Mouse (Mus musculus): Measurements from ENCODE around the gene Rtraf. TPM values are rescaled to one million over a fixed set of nuclear protein-coding genes. Genes with fewer than 3 reads are reported as not detected.
"Not testable (repeated sequence)": the region's sequence is repeated elsewhere in the genome, so short reads cannot be mapped to it uniquely, and the experiment has no call there.

Rtraf gene
- total RNA-seq (2017) = 88.9 to 123 TPM (median 101 TPM) in 3 replicates

DNA sequence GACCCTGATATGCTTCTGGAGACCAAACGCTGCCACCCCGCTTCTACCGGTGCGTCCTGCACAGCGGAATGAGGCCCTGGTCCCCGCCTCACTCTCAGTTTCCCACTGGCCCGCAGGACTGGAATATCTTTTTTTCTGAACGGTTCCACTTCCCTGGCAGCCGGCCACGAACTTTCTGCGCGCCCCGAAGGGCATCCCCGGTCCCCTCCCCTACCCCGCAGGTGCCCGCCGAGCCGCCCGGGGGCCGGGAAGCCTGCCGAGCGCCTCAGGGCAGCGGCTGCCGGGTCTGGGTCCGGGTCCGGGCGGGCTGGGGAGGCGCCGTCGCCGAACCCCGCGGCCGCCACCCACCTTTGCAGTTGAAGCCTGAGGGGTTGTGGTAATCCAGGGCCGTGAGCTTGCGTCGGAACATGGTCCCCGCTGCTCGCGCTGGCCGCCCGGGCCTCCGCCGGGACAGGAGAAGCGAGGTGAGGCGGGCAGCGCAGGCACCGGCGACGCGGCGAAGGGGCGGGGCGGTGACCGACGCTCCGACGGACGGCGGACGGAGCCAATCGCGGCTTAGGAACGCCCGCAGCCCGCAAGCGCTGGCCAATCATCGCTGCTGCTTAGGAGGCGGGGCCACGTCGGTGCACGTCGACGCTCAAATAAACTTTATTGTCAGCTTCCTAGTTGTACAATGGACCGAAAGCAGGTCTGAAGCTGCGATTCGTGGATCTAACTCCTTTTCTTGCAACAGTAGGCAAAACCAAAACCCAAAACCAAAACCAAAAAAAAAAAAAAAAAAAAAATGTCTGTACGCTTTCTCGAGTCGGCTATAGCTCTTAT is at the start of gene Rtraf:
Gene Rtraf, minus strand, starts transcription at position 504 of the 822 bp plus-strand sequence.
- ATAC-seq (replicated peaks; ENCODE audit: insufficient number of reproducible peaks, low FRiP score, low TSS enrichment, poor library complexity, severe bottlenecking) = peak; percentile 99

DNA sequence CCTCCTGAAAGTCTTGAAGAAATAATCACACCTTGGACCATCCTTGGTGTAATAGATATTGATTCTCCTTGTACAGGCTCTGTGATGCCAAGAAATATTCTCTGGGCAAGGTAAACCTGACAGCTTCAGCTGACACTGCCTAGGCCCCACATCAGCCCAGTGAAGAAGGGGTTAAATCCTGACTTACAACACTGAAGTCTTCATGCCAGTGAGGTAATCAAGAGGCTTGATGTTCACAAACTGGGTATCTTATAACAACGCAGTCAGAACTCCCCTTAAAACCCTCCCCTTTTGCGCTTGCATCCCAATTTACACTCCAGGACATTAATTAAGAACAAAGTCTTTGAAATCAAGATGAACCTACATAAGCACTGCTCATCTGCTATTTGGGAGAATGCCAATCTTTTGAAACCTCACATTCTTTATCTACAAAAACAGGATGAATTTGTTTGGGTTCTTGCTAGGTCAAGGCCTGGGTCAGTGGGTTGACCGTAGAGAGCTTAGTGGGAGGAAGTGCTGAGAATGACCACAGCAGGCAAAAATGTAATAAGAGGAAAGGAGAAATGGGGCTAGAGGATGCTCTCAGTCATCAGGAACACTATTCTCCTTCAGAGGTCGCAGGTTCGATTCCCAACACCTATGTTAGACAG is 43.8 kb upstream of the Rtraf start:
- ATAC-seq (replicated peaks; ENCODE audit: insufficient number of reproducible peaks, low FRiP score, low TSS enrichment, poor library complexity, severe bottlenecking) = no peak

DNA sequence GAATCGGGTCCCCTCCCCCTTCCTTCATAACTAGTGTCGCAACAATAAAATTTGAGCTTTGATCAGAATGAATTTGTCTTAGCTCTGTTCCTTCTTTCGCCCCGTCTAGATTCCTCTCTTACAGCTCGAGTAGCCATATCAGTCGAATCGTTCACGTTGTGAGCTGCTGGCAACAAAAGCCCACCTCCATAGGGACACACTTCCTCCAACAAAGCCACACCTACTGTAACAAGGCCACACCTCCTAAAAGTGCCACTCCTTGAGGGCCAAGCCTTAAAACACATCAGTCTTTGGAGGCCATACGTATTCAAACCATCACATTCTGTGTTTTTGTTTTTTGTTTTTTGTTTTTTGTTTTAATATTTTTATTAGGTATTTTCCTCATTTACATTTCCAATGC is 41.5 kb upstream of the Rtraf start:
- not testable (repeated sequence) for ATAC-seq (replicated peaks; ENCODE audit: insufficient number of reproducible peaks, low FRiP score, low TSS enrichment, poor library complexity, severe bottlenecking)

DNA sequence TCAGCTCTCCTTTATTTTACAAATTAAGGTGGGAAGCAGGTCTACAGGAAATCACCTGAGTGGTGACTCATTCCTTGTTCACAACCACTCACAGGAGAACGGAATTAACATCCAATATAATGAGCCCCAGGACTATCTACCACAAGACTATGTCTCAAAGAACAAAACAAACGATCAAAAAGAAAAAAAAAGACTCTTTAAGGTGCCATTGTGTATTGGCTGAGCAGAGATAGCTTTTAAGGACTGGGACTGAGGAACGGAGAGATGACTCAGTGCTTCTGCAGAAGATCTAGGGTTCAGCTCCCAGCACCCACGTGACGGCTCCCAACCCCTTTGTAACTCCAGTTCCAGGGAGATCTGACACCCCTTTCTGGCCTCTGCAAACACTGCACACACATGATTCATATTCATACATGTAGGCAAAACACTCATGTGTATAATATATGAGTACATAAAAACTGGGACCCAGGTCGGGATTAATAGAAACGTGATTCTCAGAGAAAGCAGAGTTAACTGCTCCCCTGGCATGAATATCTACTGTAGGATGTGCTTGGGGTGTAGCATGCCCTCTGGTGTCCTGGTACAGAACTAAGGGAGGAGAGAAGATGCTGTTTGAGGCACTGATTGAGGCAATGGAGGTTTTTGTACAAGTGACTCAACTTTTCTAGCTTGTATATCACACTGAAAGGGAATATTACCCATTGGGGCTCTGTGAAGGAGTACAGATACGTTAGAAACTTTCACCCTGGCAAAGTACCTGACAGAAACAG is 37.9 kb upstream of the Rtraf start:
- ATAC-seq (replicated peaks; ENCODE audit: insufficient number of reproducible peaks, low FRiP score, low TSS enrichment, poor library complexity, severe bottlenecking) = no peak

DNA sequence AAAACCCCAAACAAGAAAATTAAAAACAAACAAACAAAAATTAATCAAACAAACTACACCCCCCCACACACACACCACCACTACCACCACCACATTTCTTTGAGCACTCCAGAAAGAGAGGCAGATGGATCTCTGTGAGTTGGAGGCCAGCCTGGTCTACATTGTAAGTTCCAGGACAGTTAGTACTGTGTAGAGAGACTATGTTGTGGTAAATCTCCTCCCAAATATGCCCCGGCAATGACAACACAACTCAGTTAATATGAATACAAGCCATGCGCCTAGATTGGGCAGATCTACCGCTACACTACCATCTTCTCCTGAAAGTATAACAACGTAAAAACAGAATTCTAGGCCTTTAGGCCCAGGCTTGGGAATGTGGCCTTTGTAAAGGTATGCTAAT is 36.7 kb upstream of the Rtraf start:
- ATAC-seq (replicated peaks; ENCODE audit: insufficient number of reproducible peaks, low FRiP score, low TSS enrichment, poor library complexity, severe bottlenecking) = no peak

GRCm38 (mm10) chr14:19858808-19859776 is 35.5 kb upstream of the Rtraf start:
- no peak for ATAC-seq (replicated peaks; ENCODE audit: insufficient number of reproducible peaks, low FRiP score, low TSS enrichment, poor library complexity, severe bottlenecking)

DNA sequence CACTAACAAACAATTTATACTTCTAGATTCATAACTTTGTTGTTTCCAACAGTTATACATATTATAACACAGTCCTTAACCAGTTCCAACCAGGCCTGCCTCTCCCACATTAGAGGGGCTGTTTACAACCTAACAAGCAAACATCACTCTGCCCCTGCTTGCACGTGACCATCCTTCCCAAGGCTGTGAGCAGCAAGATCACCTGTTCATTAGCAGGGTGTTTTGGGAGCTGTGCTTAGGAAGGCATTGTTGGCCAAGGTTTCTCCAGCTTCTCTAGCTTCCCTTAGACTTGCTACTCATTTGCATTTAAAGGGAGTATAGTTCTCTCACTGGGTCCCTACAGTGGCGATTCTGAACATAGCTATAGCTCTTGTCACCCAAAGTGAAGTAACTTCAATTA is 34.7 kb upstream of the Rtraf start:
- ATAC-seq (replicated peaks; ENCODE audit: insufficient number of reproducible peaks, low FRiP score, low TSS enrichment, poor library complexity, severe bottlenecking) = no peak

- no peak for ATAC-seq (replicated peaks; ENCODE audit: insufficient number of reproducible peaks, low FRiP score, low TSS enrichment, poor library complexity, severe bottlenecking)
Measured at GRCm38 (mm10) chr14:19853471-19853870, 29.8 kb upstream of the Rtraf start.

DNA sequence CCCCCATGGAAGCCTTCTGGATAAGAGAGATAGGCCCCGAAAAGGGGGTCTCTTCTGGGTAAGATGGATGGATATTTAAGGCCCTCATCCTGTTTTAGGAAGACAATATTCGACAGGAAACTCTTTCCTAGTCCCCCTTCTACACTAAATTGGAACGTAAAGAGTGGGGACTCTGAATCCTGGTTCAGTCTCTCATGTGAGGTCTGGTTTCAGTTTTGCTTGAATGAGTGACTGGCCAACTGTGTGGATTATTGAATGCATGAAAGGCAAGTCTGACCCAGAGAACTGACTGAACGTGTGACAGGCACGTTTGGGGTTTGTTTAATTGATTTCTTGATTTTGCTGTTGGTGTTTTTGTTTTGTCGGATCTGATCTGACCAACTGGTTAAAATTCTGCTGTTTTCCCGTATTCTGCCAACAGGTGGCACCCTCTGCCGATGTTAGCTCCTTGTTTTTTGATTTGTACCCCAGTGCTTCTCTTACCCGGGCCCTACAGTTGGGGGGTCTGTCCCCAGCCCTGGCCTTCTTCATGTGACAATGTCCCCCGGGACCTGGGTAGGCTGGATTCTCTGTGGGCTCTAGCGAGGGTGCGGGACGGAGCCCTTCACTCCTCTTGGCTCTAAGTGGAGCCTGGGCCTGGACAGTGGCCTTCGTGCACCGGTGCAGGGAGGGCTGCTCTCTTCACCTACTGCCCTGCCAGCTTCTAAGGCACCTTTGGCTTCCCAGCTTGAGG is 16.1 kb upstream of the Rtraf start:
- ATAC-seq (replicated peaks; ENCODE audit: insufficient number of reproducible peaks, low FRiP score, low TSS enrichment, poor library complexity, severe bottlenecking) = peak; percentile 69; the same call in 1 of the 2 replicates

- no peak for ATAC-seq (replicated peaks; ENCODE audit: insufficient number of reproducible peaks, low FRiP score, low TSS enrichment, poor library complexity, severe bottlenecking)
Measured at GRCm38 (mm10) chr14:19836289-19836688, 12.7 kb upstream of the Rtraf start.

GRCm38 (mm10) chr14:19825481-19825880 is 1.9 kb upstream of the Rtraf start:
- no peak for ATAC-seq (replicated peaks; ENCODE audit: insufficient number of reproducible peaks, low FRiP score, low TSS enrichment, poor library complexity, severe bottlenecking)

DNA sequence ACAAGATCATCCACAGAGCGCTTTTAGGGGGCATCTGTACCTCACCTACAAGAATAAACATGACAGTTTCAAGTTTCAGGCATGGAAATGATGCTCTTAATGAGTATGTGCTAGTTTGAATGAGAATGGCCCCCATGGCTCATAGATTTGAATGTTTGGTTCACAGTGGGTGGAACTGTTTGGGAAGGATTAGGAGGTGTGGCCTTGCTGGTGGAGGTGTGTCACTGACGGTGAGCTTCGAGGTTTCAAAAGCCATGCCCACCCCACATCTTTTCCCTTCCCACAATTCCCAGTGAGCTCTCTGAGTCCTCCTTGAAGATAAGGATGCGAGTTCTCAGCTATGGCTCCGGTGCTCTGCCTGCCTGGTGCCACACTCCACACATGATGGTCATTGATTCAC is 1.9 kb downstream of the Rtraf start:
- no peak for ATAC-seq (replicated peaks; ENCODE audit: insufficient number of reproducible peaks, low FRiP score, low TSS enrichment, poor library complexity, severe bottlenecking)

DNA sequence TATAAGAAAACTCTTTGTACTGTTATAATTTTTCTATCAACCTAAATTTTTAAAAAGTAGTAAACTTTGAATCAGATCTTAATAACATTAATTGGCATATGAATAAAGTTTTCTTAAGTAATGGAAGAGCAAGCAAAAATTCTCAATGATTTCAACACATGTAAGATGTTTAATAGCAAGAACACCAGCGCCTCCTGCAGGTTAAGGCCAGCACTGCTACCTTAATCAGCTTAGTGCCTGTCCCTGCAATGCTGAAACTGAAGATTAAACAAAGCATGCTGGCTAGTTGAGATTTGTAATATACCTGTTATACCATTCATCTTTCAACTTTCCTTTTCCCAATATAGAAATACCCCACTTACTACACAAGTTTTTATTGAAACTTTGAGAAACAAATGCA is 5.7 kb downstream of the Rtraf start:
- ATAC-seq (replicated peaks; ENCODE audit: insufficient number of reproducible peaks, low FRiP score, low TSS enrichment, poor library complexity, severe bottlenecking) = peak; percentile 86

DNA sequence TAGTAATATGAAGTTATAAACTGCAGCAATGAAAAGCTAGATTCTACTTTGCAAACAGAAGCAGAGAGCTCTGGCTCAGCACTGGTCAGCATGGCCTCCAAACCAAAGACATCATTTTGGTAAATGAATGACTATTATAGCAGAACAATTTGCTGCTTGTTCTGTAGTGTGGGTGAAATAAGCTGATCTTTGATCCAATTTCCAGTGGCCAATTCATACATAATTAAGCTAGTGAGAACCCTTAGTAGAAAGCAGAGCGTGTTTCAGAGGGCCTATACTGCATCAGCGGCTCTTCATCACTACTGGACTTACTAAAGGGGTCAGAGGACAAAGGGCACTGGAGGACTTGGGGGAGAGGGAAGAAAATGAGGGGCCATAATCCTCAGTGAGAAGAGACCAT is 10.6 kb downstream of the Rtraf start:
- ATAC-seq (replicated peaks; ENCODE audit: insufficient number of reproducible peaks, low FRiP score, low TSS enrichment, poor library complexity, severe bottlenecking) = no peak

DNA sequence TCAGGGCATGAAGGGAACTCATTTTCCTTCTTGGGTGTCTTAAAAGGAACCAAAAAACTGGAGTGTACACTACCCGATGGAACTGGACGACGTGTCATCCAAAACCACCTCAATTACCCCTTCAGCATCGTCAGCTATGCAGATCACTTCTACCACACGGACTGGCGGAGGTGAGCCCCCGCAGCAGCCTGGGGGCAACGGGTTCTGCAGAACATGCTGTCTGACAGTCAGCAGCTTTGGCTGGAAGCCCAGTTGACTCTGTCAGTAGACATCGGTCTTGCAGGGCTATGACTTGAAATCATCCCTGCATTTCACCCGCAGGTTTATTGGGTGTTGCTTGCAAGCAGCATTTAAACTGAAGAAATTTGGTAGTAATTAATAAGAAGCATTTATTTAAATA is 13.7 kb downstream of the Rtraf start:
- ATAC-seq (replicated peaks; ENCODE audit: insufficient number of reproducible peaks, low FRiP score, low TSS enrichment, poor library complexity, severe bottlenecking) = no peak

DNA sequence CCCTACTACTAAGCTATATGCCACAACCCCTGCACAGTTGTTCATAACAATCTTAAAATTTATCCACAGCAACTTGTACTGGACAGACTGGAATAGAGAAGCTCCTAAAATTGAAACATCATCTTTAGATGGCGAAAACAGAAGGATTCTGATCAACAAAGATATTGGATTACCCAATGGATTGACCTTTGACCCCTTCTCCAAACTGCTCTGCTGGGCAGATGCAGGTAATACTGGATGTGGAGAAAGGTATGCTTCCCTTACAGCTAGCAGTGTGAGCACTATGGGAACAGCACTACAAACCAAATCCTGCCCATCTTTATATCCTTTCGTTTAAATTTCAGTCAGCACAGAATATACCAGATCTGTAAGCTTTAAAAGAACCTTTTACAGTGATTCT is 15.8 kb downstream of the Rtraf start:
- no peak for ATAC-seq (replicated peaks; ENCODE audit: insufficient number of reproducible peaks, low FRiP score, low TSS enrichment, poor library complexity, severe bottlenecking)

DNA sequence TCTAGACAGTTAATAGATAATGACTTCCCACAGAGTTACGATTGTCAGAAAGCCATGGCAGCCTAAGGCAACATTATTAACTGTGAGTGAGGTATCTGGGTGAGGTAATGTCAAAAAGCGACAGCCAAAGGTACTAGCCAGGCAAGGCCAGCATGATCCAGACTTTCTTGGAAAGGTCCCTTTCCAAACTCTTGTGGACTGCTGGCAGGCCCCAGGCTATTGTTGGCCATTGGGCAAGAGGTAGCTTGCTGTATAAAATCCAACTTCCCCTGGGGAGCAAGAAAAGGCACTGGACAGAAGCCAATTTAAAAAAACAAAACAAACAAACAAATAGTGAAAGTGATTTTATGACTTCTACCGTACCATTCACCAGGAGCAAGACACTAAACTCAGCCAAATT is 16.3 kb downstream of the Rtraf start:
- ATAC-seq (replicated peaks; ENCODE audit: insufficient number of reproducible peaks, low FRiP score, low TSS enrichment, poor library complexity, severe bottlenecking) = no peak

DNA sequence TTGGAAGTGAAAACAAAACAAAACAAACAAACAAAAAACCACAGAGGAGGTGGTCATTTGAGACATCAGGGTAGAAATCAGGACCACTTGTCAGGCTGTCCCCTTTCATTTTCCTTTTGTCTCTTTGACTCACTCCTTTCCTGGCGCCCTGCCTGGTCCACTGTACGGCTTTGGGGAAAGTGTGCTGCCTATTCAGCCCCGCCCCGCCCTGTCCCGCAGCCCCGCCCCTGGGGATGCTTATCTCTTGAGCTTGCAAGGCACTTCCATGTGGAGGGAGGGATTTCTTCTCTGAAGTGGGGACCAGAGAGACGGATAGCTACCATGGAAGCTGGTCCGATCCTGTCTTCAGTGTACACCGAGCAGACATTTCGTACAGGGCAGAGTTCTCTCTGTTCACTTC is 20.0 kb downstream of the Rtraf start:
- no peak for ATAC-seq (replicated peaks; ENCODE audit: insufficient number of reproducible peaks, low FRiP score, low TSS enrichment, poor library complexity, severe bottlenecking)
